Mouse (Mus musculus) CD4-positive helper T cell, adult 2 months (primary cell): ENCODE results near the gene Gid8.

Experiments
- DNase-seq: peaks from one replicate; pipeline ENCODE4 v3.0.0-alpha.2; 2012; ENCODE audit warnings: low read depth, missing footprints, low spot score

Gene Gid8

DNA sequence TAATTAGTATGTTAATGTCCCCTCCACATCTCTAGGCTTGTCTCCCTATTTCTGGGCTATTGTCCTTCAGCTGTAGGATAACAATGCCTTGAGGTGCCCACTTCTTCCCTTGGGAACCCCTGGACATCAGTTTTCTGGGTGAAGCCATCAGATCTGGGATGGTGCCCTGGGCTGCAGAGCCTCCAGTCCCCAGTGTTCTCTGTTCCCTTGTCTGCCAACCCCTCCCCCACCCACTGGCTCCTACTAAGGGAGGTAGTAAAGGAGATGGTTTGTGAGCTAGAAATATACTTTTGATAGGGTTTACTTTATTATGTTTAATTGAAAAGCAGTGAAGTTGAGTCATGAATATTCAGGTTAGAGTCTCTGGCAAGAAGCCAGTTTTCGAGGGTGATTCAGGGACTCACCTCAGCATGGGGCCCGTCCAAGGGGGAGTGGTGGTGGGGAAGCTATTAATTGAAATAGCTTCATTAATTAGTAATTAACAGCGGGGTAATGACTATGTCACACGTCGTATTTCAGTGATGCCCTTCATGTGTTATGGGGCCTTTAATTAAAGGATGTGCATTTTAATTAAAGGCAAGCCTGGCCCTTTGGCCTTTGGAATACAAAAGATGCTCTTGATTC is 36.8 kb downstream of the Gid8 start:
- no peak for DNase-seq

DNA sequence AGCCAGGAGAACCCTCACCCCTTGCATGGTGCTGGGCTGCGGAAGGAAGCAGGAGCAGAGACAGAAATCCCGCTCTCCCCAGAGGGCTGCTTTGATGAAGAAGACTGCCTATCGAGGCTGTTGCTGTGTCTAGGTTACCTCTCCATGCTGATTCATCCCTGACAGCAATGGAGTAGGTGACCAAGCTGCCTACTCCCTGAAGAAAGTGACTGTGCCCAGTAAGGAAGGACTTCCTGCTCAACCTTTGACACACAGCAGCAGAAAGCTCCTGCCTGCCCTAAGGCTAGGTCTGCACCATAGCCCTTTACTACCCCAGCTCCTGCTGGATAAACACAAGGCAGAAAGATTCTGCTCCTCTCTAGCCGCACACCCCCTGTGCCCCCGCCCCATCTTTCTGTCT is 39.0 kb downstream of the Gid8 start:
- DNase-seq = no peak

- no peak for DNase-seq
Measured at GRCm38 (mm10) chr2:180754976-180755688, 45.2 kb downstream of the Gid8 start.

DNA sequence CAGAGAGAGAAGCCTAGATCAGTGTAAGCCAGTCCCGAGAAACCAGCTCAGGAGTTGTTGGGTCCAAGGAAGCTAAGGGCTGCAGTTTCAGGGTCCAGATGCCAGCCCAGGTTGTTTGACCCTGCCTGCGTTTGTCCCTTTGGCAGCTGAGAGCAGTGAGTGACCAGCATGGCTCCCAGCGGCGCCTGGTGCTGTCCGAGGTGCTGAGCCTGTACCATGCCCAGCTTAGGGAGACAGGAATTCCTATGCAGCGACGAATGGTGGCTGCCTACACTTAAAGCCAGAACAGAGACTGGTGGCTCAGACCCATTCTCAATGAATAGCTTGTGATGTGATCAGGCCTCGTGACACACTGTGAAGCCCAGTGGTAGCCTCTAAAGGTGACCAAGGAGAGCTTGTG is 46.0 kb downstream of the Gid8 start:
- DNase-seq = no peak

GRCm38 (mm10) chr2:180756786-180757185 is 46.9 kb downstream of the Gid8 start:
- no peak for DNase-seq

- DNase-seq = no peak
Measured at GRCm38 (mm10) chr2:180758513-180759263, 48.8 kb downstream of the Gid8 start.

DNA sequence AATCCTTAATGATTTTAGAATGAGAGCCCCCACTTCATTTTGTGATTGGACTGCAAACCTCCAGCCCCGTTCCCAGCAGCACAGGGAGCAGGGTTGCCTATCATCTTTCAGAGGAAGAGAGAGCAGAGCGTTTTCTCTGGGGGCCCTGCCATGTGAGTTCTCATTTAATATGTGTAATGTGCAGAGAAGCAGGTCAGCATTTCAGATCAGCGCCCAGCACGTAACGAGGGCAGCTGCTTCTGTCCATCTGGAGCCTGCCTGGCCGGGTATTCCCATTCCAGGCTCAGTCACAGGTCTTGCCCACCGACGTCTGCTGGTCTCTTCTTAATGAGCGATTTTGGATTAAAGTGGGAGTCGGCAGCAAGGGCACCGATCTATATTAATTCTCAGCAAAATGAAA is 55.1 kb downstream of the Gid8 start:
- DNase-seq = no peak

DNA sequence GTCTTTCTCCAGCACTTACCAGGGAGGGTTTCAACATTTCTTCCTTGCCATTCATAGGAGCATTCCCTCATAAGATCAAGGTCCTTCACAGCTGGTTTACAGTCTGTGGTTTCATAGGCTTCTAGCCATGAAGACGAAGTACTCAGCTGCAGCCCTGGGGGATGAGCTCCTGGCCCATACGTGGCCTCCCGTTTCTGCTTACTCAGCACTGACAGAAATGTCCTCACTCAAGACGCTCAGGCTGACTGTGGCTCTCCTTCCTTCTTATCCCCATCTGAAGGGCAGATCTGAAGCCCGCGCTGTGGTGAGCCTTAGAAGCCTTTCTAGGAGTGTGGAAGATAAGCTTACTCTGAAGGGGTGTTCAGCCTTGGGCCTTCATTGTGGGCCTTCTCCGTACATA is 55.8 kb downstream of the Gid8 start:
- DNase-seq = no peak
